Mouse (Mus musculus): Measurements from ENCODE around the gene Cadps2. TPM values are rescaled to one million over a fixed set of nuclear protein-coding genes. Genes with fewer than 3 reads are reported as not detected.

The Cadps2 gene
- total RNA-seq, 2 experiments from 2014 or later: 0.10 to 0.26 TPM

- DNase-seq: no peak
- intact Hi-C loops (cut with DNase I): no loop called here
Measured at GRCm38 (mm10) chr6:23255161-23255560, 584.1 kb downstream of the Cadps2 start.

DNA sequence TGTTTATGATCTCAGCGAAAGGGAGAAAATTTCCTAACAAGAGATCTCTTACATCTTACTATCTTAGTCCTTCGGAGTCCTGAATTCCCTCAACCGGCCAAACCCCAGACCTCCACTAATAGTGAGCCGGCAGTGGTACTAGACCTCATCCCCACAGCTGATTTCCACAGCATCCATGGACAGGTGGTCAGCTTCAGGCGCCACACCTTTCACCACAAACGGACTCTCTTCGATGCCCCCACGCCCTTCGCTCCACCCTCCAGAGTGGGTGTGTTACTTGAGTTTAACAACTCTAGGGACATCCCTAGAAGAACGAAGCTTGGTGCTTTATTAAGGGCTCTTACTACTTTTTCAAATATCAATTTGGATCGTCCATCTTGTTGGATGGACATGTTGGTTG is 584.6 kb downstream of the Cadps2 start:
- intact Hi-C loops (cut with DNase I): no loop called here
- DNase-seq: no peak

GRCm38 (mm10) chr6:23253353-23254311 is 585.6 kb downstream of the Cadps2 start:
- DNase-seq: no peak
- intact Hi-C loops (cut with DNase I): no loop called here

- intact Hi-C loops (cut with DNase I): no loop called here
Measured at GRCm38 (mm10) chr6:23252196-23253135, 586.8 kb downstream of the Cadps2 start.

DNA sequence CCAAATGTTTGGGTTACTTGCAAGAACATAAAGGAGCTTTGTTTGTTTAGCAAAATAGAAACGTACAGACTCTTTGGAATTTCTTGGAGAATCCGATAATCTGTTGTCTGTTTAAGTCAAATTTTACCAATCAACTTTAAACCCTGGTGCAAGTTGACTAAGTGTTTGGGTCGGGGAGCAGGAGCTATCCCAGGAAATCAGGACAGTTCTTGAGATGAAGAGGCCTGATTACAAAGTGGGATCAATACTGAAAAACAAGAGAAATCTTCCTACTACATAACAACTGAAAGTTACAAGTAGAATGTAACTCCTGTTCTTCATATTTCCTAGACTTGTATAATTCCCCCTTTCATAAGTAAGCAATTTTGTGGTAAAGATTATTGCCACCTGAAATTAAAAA is 587.8 kb downstream of the Cadps2 start:
- no peak for DNase-seq
- intact Hi-C loops (cut with DNase I): no loop called here

More at GRCm38 (mm10) chr6:23252196-23253135, 586.8 kb downstream of the Cadps2 start:
- no peak for DNase-seq

DNA sequence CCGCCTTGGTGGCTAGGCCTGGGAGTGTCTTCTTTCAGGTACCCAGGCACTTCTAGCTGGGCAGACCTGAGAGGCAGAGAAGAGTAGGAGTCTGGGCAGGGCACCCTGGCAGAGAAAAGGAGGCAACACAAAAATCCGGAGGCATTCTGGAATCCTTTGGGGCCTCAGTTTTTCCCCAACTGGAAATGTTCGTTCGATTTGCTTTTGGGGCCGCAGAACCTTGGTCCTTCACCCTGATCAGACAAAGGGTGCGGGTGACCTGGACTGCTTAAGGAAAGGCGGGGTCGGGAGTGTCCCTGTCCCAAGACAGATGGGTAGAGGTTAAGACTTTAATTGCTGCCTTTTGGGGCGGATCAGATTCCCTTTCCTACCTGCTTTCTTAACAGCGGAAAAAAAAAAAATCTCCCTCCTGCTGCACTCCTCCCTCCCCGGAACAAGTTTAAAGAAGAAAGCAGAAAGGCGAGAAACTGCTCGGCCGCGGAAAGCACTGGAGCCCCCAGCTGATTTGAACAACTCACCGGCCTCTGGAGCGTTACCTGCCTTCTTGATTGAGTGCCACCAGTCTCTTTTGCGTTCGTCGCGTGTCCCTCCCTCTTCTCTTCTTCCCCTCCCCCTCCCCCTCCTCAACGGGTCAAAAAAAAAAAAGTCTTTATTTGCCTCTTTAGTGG is 588.8 kb downstream of the Cadps2 start:
- no peak for DNase-seq
- intact Hi-C loops (cut with DNase I): no loop called here

GRCm38 (mm10) chr6:23249616-23250287 is 589.5 kb downstream of the Cadps2 start:
- intact Hi-C loops (cut with DNase I): no loop called here
- DNase-seq: no peak

GRCm38 (mm10) chr6:23249053-23249401 is 590.2 kb downstream of the Cadps2 start:
- intact Hi-C loops (cut with DNase I): no loop called here
- DNase-seq: no peak

GRCm38 (mm10) chr6:23248313-23249052 is 590.7 kb downstream of the Cadps2 start, which contains the start of gene Fezf1:
Gene Fezf1, minus strand, starts transcription at chr6:23248362.
- intact Hi-C loops (cut with DNase I): no loop called here
- no peak for DNase-seq

DNA sequence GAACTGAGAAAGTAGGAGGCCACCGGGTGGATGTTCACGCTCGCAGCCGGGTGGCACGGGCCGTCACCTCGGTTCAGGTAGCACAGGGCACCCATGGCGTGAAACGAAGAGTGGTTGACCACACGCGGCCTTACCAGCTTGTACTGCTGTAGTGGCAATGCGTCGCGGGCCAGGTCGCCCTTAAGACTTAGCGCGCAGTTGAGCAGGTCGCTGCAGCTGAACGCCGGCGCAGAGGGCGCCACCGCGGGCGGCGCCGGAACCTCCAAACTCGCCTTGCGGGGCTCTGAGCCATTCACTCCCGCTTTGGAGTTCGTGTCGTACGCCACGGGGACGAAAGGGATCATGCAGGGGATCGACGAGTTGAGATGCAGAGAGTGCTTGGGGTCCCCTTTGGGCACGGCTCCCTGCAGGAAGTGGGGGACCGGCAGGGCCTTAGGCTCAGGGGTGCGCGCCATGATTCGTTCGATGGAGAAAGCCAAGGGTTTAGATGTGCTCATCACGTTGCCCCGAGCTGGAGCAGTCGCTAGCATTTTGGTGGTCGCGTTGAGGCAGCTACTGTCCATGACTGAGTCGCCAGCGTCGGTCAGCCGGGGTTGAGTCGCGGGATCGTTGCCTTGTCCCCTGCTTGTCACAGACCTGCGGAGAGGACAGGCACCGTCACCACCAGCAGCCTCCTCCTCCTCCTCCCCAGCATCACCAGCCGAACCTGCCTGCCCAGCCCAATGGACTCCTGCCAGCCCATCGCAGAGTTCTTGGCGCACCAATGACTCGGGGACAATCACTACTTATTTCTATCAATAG is 591.5 kb downstream of the Cadps2 start:
- intact Hi-C loops (cut with DNase I): no loop called here
- no peak for DNase-seq

GRCm38 (mm10) chr6:23246790-23247511 is 592.3 kb downstream of the Cadps2 start:
- DNase-seq: no peak
- intact Hi-C loops (cut with DNase I): no loop called here

GRCm38 (mm10) chr6:23246061-23246789 is 593.0 kb downstream of the Cadps2 start:
- intact Hi-C loops (cut with DNase I): no loop called here
- DNase-seq: no peak

DNA sequence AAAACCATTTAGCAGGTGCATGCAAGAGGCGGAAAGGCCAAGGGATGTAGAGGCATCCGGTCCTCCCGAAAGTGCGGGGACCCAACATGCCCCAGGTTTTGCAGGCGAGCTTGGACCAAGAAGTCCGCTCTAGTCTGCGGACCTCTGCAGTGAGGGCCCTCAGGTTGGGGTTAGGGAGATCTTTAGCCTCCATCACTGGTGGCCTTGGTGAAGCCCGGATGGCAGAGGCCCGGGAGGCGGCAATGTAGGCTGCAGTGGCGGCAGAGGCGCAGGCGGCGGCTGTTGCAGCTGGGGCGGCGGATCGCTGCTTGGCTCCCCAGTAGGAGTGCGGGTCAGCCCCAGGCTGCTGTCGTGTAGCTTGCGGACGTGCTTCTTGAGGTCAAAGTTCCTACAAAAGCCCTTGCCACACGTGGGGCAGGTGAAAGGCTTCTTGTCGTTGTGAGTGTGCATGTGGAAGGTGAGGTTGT is 593.6 kb downstream of the Cadps2 start:
- intact Hi-C loops (cut with DNase I): no loop called here

DNA sequence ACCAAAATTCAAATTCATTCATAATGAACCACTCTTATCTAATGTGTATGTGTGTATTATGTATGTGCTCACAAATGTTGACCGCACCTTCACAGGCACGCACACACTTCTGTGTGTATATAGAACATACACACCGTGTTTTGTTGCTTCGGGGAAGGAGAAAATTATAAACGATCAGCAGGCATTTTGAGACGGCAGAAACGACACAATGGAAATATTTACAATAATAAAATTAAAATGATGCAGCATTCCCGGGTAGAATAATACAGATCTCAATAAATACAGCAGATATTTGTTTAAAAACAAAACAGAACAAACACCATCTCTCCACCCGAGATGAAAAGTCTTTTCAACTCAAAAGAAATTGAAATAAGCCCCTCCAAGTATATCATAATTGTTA is 594.1 kb downstream of the Cadps2 start:
- DNase-seq: no peak
- intact Hi-C loops (cut with DNase I): no loop called here

More for the DNA sequence above, 593.6 kb downstream of the Cadps2 start:
- no peak for DNase-seq

GRCm38 (mm10) chr6:23243821-23244760 is 595.1 kb downstream of the Cadps2 start:
- intact Hi-C loops (cut with DNase I): no loop called here
- DNase-seq: no peak

All from gastrocnemius, postnatal 36 days (tissue).